Mouse (Mus musculus) cortical plate, adult 2 months (tissue): Measurements from ENCODE around the gene Qprt. TPM values are rescaled to one million over a fixed set of nuclear protein-coding genes. Genes with fewer than 3 reads are reported as not detected.
A peak's percentile ranks its signal among the peaks of the same experiment; 100 is the strongest.

ENCODE experiments used
- H3K27ac ChIP-seq: fragments of 200-500 bp; 2 replicates; pipeline ENCODE4 v1.5.1; 2012; ENCODE audit warnings: low read length, control low read depth, inconsistent platforms; ENCODE audit not compliant: insufficient read depth
- H3K4me1 ChIP-seq: fragments of 200-500 bp; 2 replicates; pipeline ENCODE4 v1.6.1; 2011; ENCODE audit warnings: low read length; ENCODE audit not compliant: control insufficient read depth, insufficient read depth
- H3K4me3 ChIP-seq: fragments of 200-500 bp; 2 replicates; pipeline ENCODE4 v1.5.1; 2011; ENCODE audit warnings: mild to moderate bottlenecking, low read length, control low read depth; ENCODE audit not compliant: insufficient read depth
- CTCF ChIP-seq: fragments of 200-500 bp; IDR thresholded peaks from 2 replicates; pipeline ENCODE4 v1.5.1; 2011; ENCODE audit warnings: mild to moderate bottlenecking, control low read depth, low read length; ENCODE audit not compliant: insufficient read depth; ENCODE audit errors: extremely low read depth
- POLR2A ChIP-seq: fragments of 200-500 bp; IDR thresholded peaks from 2 replicates; pipeline ENCODE4 v1.6.1; 2011; ENCODE audit warnings: mild to moderate bottlenecking, low read length, control low read depth; ENCODE audit not compliant: insufficient read depth; ENCODE audit errors: extremely low read depth
- polyA plus RNA-seq: library from polyadenylated mRNA; depleted of rRNA; stranded (reverse); fragments of >200 nt; gene quantifications from 2 replicates; pipeline ENCODE4 v1.2.3, GENCODE M21; 2012

The Qprt gene
- polyA plus RNA-seq, 1 experiment = 0.77 TPM

DNA sequence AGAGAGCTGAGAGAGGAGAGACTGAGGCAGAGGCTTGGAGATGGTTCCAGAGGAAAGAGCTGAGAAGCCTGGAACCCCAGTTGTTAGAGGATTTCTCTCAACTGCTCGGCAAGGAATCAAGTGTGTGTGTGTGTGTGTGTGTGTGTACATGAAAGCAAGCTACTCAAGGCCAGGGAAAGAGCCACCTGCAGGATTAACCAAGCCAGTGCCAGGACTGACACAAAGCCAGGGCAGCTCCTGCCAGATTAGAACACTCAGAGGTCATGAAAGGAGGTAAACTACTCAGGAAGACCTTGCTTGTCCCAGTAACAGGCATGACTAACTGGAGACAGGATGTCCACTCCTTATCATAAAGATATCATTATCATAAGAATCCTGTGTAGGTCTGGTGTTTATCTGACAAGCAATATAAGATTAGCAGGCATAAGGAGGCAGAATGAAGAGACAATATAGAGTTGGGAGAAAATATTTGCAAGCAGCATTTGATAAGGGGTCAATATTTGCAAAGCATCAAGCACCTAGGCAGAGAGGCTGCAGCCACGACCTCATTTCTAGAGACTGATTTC, 20.5 kb downstream of the Qprt start:
- no peak overlapping the region for H3K4me3 ChIP-seq
- H3K27ac ChIP-seq = no peak overlapping the region
- TF ChIP-seq CTCF (no peak), POLR2A (no peak)
- no peaks in the 10 kb centered on the region for H3K4me1 ChIP-seq

DNA sequence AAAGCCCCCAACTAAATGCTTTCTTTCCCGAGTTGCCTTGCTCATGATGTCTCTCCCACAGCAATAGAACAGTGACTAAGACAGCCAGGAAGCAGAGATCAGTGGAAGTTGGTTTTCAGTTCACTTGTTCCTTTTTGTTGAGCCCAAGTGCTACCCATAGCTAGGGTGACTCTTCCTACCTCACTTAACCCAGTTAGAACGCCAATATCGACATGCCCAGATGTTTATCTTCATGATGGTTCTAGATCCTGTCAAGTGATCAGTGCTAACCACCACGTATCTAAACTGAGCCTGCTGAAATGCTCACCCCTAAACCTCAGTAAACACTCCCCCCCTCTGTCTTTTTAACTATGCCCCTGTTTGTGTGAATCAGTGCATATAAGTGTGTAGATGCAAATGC, 22.5 kb downstream of the Qprt start:
- Histone ChIP-seq H3K27ac (no peak overlapping the region), H3K4me3 (no peak overlapping the region), H3K4me1 (no peaks in the 10 kb centered on the region)
- TF ChIP-seq CTCF (no peak), POLR2A (no peak)

DNA sequence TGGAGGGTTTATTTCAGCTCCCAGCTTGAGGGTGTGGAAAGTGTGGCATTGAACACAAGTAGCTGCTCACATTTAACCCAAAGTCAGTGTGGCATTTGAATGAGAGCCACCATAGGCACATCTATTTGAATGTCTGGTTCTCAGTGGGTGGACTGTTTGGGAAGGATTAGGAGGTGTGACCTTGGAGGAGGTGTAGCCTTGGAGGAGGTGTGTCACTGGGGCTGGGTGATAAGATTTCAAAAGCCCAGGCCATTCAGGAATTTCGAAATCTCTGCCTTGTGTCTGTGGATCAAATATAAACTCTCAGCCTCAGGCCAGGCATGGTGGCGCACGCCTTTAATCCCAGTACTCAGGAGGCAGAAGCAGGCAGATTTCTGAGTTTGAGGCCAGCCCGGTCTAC, 23.1 kb downstream of the Qprt start:
- Histone ChIP-seq H3K27ac (no peak overlapping the region), H3K4me1 (no peaks in the 10 kb centered on the region), H3K4me3 (no peak overlapping the region)
- TF ChIP-seq CTCF (no peak), POLR2A (no peak)

DNA sequence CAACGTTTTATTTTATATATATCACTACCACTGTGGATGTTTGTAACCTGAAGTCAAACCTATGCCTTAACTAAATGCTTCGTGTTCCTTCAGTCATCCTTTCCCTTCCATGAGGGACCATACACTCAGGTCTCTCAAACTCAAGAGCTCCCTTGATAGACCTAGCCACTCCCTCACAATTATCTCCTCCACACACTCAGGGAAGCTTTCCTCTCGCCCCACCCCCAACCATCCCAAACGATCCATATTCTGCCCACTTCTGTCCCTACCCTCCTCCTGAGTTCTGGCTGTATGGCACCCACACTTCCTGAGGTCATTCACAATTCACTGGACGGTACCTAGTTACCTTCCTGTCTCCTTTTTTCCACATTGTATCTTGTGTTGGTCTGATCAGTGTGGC, 23.5 kb downstream of the Qprt start:
- TF ChIP-seq CTCF (no peak), POLR2A (no peak)
- Histone ChIP-seq H3K27ac (no peak overlapping the region), H3K4me1 (no peaks in the 10 kb centered on the region), H3K4me3 (no peak overlapping the region)

DNA sequence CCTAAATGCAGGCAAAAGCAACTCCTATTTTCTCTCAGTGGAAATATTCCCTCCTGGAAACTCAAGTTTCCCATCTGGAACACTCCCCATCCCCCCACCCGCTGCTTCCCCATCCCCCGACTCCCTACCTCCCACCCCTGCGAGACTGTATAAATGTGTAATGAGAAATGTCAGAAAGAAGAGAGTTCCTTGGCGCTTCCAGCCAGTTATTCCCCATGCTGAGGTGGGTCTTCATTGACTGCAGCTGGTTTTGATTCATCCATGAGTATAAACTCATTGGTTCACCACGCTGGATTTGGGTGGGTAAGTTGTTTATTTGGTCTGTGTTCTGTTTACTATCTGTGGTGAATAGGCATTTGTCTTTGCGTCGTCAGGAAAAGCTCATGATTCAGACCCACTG, 25.6 kb downstream of the Qprt start:
- TF ChIP-seq POLR2A = no peak
- no peak for TF ChIP-seq CTCF
- no peaks in the 10 kb centered on the region for H3K4me1 ChIP-seq
- H3K27ac ChIP-seq = peak overlapping the region; percentile 58; the same call in 1 of the 2 replicates
- no peak overlapping the region for H3K4me3 ChIP-seq

DNA sequence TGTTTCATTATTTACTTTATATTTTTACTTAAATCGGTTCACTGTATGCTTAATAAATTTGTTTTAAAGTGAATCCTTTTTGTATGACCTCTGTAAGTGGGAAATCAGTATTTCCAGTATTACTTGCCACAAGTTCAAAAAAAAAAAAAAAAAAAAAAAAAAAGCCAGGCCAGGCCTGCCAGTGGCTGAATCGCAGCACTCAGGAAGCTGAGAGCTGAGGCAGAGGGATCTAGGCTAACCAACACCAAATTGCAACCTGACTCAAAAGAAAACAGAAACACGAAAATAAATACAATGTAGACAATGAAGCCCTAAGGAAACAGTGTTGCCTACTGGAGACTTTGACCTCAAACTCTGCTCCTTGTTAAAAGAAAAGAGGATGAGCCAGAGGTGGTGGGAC, 28.1 kb downstream of the Qprt start:
- H3K27ac ChIP-seq = no peak overlapping the region
- TF ChIP-seq CTCF = no peak
- TF ChIP-seq POLR2A = no peak
- no peaks in the 10 kb centered on the region for H3K4me1 ChIP-seq
- H3K4me3 ChIP-seq = no peak overlapping the region

DNA sequence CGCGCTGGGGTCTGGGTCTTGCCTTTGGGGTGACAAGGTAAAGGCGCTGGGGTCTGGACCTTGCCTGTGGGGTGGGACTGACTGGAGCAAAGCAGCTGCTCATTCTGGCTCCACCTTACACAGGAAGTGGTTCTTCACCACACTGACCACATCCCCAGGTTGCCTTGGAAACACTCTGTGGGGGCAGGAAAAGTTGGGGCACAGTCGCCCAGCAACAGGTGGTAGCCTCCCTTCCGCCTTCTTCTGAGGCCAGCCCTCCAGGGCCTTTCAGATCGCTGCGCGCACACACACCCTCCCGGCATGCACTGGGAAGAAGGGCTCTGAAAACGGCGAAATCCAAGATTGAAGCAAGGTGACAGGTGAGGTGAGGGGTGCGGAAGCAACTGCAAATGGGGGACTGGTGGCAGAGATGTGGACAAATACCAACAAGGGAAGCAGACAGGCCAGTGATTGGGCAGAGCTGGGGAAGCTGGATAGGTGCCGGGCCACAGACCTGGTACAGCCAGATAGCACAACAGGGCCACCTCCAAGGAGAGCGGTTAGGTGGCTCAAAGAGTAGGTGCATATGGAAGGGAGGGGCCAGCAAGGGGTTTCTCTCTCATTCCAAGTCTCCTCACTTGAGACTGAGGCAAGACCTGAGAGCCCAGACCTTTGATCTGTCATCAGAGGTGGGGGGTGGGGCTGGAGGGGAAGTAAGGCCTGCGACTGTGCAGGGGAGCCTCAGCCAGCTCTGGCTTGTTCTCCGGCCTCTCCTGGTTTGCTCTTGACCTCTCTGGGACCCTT, 30.7 kb downstream of the Qprt start, which contains the start of gene AI467606:
Gene AI467606 (plus strand): TSS at position 246 of the 783 bp plus-strand sequence.
- Histone ChIP-seq H3K4me3 (peak within 1 kb of the TSS; percentile 35), H3K27ac (peak within 1 kb of the TSS; percentile 64), H3K4me1 (no peaks in the 10 kb centered on the region)
- TF ChIP-seq POLR2A = no peak
- TF ChIP-seq CTCF = no peak

DNA sequence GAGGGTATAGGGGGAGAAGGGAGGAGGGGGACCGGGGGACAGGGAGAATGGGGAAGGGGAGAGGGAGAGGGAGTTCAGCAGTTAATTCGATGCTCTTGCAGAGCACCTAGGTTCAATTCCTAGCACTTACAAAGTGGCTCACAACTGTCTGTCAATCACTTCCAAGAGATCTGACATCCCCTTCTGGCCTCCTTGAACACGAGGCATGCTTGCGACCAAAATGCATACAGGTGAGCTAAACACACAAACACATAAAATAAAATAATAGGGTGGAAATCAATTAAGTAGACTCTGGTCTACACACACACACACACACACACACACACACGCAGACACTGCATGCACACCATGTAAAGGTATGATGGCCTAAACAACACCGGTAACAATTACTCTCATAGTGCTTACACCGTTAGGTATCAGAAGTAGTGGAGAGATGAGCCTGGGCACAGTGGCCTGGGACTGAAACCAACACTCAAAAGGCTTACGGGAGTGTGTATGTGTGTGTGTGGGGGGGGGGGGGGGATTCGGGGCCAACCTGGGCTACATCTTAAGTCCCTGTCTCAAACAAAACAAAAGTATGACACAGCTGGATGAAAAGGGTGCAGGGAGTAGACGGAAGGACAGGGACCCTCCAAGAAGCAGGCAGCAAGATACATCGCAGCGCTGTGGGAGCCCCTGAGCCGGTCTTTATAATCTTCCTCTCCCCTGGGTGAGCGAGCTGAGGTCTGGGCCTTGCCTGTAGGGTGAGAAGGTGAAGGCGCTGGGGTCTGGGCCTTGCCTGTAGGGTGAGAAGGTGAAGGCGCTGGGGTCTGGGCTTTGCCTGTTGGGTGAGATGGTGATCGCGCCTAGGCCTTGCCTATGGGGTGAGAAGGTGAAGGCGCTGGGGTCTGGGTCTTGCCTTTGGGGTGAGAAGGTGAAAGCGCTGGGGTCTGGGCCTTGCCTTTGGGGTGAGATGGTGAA, 31.6 kb downstream of the Qprt start:
- H3K4me1 ChIP-seq = no peaks in the 10 kb centered on the region
- TF ChIP-seq CTCF = no peak
- TF ChIP-seq POLR2A = no peak
- no peak overlapping the region; the same call in 1 of the 2 replicates for H3K4me3 ChIP-seq
- peak overlapping the region; percentile 54; the same call in 1 of the 2 replicates for H3K27ac ChIP-seq

DNA sequence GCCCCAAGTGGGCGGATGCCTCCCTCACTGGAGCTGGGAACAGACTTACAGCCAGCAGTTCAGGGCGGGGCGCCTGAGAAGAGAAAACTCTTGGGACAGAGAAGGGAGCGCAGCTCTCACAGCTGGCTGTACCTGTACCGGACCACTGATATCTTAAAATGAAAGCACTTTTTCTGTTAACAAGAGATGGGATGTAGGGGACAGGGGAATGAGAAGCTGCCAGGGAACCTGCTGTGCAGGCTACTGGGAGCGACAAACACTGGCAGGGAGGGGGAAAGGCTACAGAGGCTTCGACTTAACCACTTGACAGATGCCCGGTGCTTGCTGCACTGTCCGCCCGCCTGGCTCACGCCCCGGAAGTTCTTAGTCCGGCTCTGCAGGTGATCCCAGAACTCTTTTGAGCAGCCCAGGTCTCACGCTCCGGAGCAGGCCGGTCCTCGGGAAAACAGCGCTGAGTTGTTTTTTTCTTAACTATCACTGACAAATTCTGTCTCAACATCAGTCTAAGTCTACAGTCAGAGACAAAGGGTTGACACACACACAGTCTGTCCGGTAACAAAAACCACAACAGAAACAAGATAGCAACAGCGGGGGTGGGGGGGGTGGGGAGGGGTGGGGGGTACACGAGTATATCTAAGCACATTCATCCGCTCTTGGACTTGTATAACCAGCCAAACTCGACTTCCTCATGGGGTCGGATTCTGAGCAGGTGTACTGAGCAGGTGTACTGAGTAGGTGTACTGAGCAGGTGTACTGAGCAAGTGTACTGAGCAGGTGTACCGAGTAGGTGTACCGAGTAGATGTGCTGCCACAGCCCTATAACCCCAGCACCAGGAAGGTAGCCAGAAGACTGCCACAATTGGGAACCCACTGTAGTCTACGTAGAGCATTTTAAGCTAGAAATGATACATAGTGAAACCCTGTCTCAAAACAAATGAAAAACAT, 32.9 kb downstream of the Qprt start:
- H3K27ac ChIP-seq = no peak overlapping the region
- TF ChIP-seq POLR2A = no peak
- TF ChIP-seq CTCF = no peak
- no peak overlapping the region for H3K4me3 ChIP-seq
- H3K4me1 ChIP-seq = no peaks in the 10 kb centered on the region
